Comparison of ENCODE assay signal across 8 mouse cellular contexts in genomic region chr11:77685383-77686265, GRCm38 (mm10). TPM values are rescaled to one million over a fixed set of nuclear protein-coding genes. Genes with fewer than 3 reads are reported as not detected.
DNase-seq lines count a peak whose midpoint lies in the region; ATAC-seq lines count a peak whose summit lies in the region.

Gene Nufip2 (plus strand): TSS chr11:77686155.

- peak within 1 kb of the TSS; percentile 98 for H3K4me3 ChIP-seq in intestine, embryonic 14.5 days (ENCODE audit: low read depth, low read length)

- H3K36me3 ChIP-seq in intestine, embryonic 14.5 days (ENCODE audit: control insufficient read depth, insufficient read depth, low read length), result peaks cover 15% of the 10 kb centered on the region; the same call in 1 of the 2 replicates

- H3K27ac ChIP-seq in intestine, embryonic 14.5 days (ENCODE audit: low read depth), result peak within 1 kb of the TSS; percentile 97

- peaks cover 6% of the 10 kb centered on the region for H3K4me1 ChIP-seq in intestine, embryonic 14.5 days (replicated peaks; ENCODE audit: control insufficient read depth, insufficient read depth, low read length)

- peak within 1 kb of the TSS; percentile 79 for H3K4me2 ChIP-seq in intestine, embryonic 14.5 days (ENCODE audit: low read length)

- ATAC-seq in intestine, embryonic 14.5 days (replicated peaks; ENCODE audit: low FRiP score, low TSS enrichment, low read depth), result peak; percentile 98

- WGBS in intestine, embryonic 14.5 days, result under 1% methylated on average over 38 of the region's 38 CpGs

- no peaks in the 10 kb centered on the region for H3K27me3 ChIP-seq in intestine, embryonic 14.5 days (replicated peaks; ENCODE audit: control insufficient read depth, insufficient read depth, low read length)

- peak; percentile 98 for DNase-seq in adrenal gland, adult 18-20 months (ENCODE audit: low spot score in 2 of 2)
- DNase-seq in embryo, embryonic 11 days, result peak; percentile 99
- peak; percentile 99 for DNase-seq in gastrocnemius, postnatal 25 days
- peak; percentile 96 for DNase-seq in intestine, embryonic 14.5 days (ENCODE audit: low spot score)
- DNase-seq in left cerebral cortex, postnatal 14 days (ENCODE audit: low spot score in 2 of 2), result peak; percentile 99 to 100
- DNase-seq in mesoderm, embryonic 11.5 days (ENCODE audit: low read depth, low spot score), result peak; percentile 99
- DNase-seq in right cerebral cortex, postnatal 36 days (ENCODE audit: low spot score in 2 of 2), result peak; percentile 99
- DNase-seq in yolk sac, embryonic 10.5 days (ENCODE audit: low spot score), result peak; percentile 99

- peak within 1 kb of the TSS; percentile 97 for H3K9ac ChIP-seq in intestine, embryonic 14.5 days (ENCODE audit: low read length)

- no peaks in the 10 kb centered on the region for H3K9me3 ChIP-seq in intestine, embryonic 14.5 days (ENCODE audit: control insufficient read depth, low read length)

- intact Hi-C loops in left cerebral cortex, postnatal 14 days (cut with DNase I), result loop anchor here (5.0 kb wide), 1 partner anchor 107 kb away; no protein-coding TSS in a partner anchor

RNA-seq across cellular contexts. Expression of gene Nufip2, which starts in this region (rescaled TPM):
- 10 to 100 TPM; 71.1 to 98.0 TPM for total RNA-seq in adrenal gland, adult 18-20 months (2021)
- total RNA-seq in gastrocnemius, postnatal 25 days (2021), result 10 to 100 TPM; 34.7 to 37.3 TPM
- 6.4 and 6.7 TPM in 2 replicates for polyA plus RNA-seq in intestine, embryonic 14.5 days (2014; fragmentation: Nextera tagmentation; extraction: Ambion mirVana)
- total RNA-seq in left cerebral cortex, postnatal 14 days (2021), result 10 to 100 TPM; 73.9 to 81.2 TPM

Comparison
In these comparisons a context has a peak if more than half of its experiments do, and no peak if none do; other contexts are left out.
1. Peak in every context shown above with its lines: DNase-seq, ATAC-seq, H3K4me3 ChIP-seq and H3K27ac ChIP-seq.